Mouse (Mus musculus) hindbrain, embryonic 10.5 days (tissue): ENCODE measurements around the gene Mrtfa. TPM values are rescaled to one million over a fixed set of nuclear protein-coding genes. Genes with fewer than 3 reads are reported as not detected.

Source experiments
- DNase-seq: peaks from one replicate; pipeline ENCODE4 v3.0.0-alpha.2; 2017; ENCODE audit warnings: low spot score
- H3K27ac ChIP-seq: fragments of 300-500 bp; sonication (generic); 2 replicates; pipeline ENCODE4 v1.5.1; 2016; ENCODE audit warnings: mild to moderate bottlenecking, moderate library complexity
- H3K27me3 ChIP-seq: fragments of 300-500 bp; sonication (generic); 2 replicates; pipeline ENCODE4 v1.6.1; 2016; ENCODE audit warnings: mild to moderate bottlenecking; ENCODE audit not compliant: poor library complexity, insufficient read depth, severe bottlenecking
- H3K36me3 ChIP-seq: fragments of 300-500 bp; sonication (generic); 2 replicates; pipeline ENCODE4 v1.6.1; 2016; ENCODE audit warnings: mild to moderate bottlenecking, moderate library complexity
- H3K4me1 ChIP-seq: fragments of 300-500 bp; sonication (generic); replicated peaks from 2 replicates; pipeline ENCODE4 v1.6.1; 2016; ENCODE audit warnings: mild to moderate bottlenecking
- H3K4me3 ChIP-seq: fragments of 300-500 bp; sonication (generic); 2 replicates; pipeline ENCODE4 v1.5.1; 2016; ENCODE audit warnings: mild to moderate bottlenecking, moderate library complexity
- H3K9me3 ChIP-seq: fragments of 300-500 bp; sonication (generic); 2 replicates; pipeline ENCODE4 v1.6.1; 2016; ENCODE audit warnings: mild to moderate bottlenecking, moderate library complexity
- WGBS: fragments of 180-500 bp; shearing (Covaris S2); methylation state at CpG from one replicate; pipeline ENCODE4 v1.1.7; 2016; 5-methylcytosine and 5-hydroxymethylcytosine counted together
- polyA plus RNA-seq: library from polyadenylated mRNA; unstranded; fragments of >200 nt; fragmentation: Nextera tagmentation; extraction: Ambion mirVana; gene quantifications from 2 replicates; pipeline ENCODE4 v1.2.1, GENCODE M21; 2016

The Mrtfa gene
- polyA plus RNA-seq, 1 experiment from 2014 or later: 31.3 TPM

GRCm38 (mm10) chr15:81023842-81024241 is 166.7 kb downstream of the Mrtfa start:
- Histone ChIP-seq H3K36me3 (peaks cover 39% of the 10 kb centered on the region), H3K4me3 (no peak overlapping the region)
- WGBS: 93% methylated on average over 9 of the region's 9 CpGs

GRCm38 (mm10) chr15:81022437-81022836 is 168.1 kb downstream of the Mrtfa start:
- WGBS: 91% methylated on average over 7 of the region's 7 CpGs
- Histone ChIP-seq H3K36me3 (peaks cover 53% of the 10 kb centered on the region), H3K4me1 (peaks cover 11% of the 10 kb centered on the region; the same call in 1 of the 2 replicates), H3K27me3 (no peaks in the 10 kb centered on the region), H3K27ac (no peak overlapping the region), H3K9me3 (no peaks in the 10 kb centered on the region), H3K4me3 (no peak overlapping the region)
- no peak for DNase-seq

More at GRCm38 (mm10) chr15:81023842-81024241, 166.7 kb downstream of the Mrtfa start:
- no peaks in the 10 kb centered on the region for H3K27me3 ChIP-seq
- peaks cover 17% of the 10 kb centered on the region for H3K4me1 ChIP-seq
- no peaks in the 10 kb centered on the region for H3K9me3 ChIP-seq
- no peak overlapping the region for H3K27ac ChIP-seq
- no peak for DNase-seq

GRCm38 (mm10) chr15:81021377-81021776 is 169.2 kb downstream of the Mrtfa start:
- Histone ChIP-seq H3K4me1 (peaks cover under 1% of the 10 kb centered on the region; the same call in 1 of the 2 replicates), H3K27ac (no peak overlapping the region), H3K27me3 (no peaks in the 10 kb centered on the region), H3K9me3 (no peaks in the 10 kb centered on the region), H3K4me3 (no peak overlapping the region), H3K36me3 (peaks cover 64% of the 10 kb centered on the region)
- DNase-seq: no peak
- WGBS: 89% methylated on average over 6 of the region's 6 CpGs

- H3K4me1 ChIP-seq: no peaks in the 10 kb centered on the region
- no peaks in the 10 kb centered on the region for H3K27me3 ChIP-seq
- no peak for DNase-seq
- WGBS: 93% methylated on average over 7 of the region's 7 CpGs
- H3K4me3 ChIP-seq: no peak overlapping the region
- H3K27ac ChIP-seq: no peak overlapping the region
- no peaks in the 10 kb centered on the region for H3K9me3 ChIP-seq
- peaks cover 100% of the 10 kb centered on the region for H3K36me3 ChIP-seq
Measured at GRCm38 (mm10) chr15:81017308-81017707, 173.2 kb downstream of the Mrtfa start.

- H3K9me3 ChIP-seq: no peaks in the 10 kb centered on the region
- peaks cover 100% of the 10 kb centered on the region for H3K36me3 ChIP-seq
- no peak for DNase-seq
- H3K4me3 ChIP-seq: no peak overlapping the region
- no peaks in the 10 kb centered on the region for H3K4me1 ChIP-seq
- WGBS: 89% methylated on average over 10 of the region's 10 CpGs
- no peak overlapping the region for H3K27ac ChIP-seq
- no peaks in the 10 kb centered on the region for H3K27me3 ChIP-seq
Measured at GRCm38 (mm10) chr15:81016488-81016887, 174.1 kb downstream of the Mrtfa start.

- peaks cover 100% of the 10 kb centered on the region for H3K36me3 ChIP-seq
Measured at GRCm38 (mm10) chr15:81015068-81015744, 175.4 kb downstream of the Mrtfa start.

GRCm38 (mm10) chr15:81013186-81013585 is 177.4 kb downstream of the Mrtfa start:
- no peak for DNase-seq
- Histone ChIP-seq H3K4me1 (no peaks in the 10 kb centered on the region), H3K36me3 (peaks cover 100% of the 10 kb centered on the region), H3K9me3 (no peaks in the 10 kb centered on the region), H3K4me3 (no peak overlapping the region), H3K27ac (no peak overlapping the region), H3K27me3 (no peaks in the 10 kb centered on the region)
- WGBS: 79% methylated on average over 7 of the region's 7 CpGs

More at GRCm38 (mm10) chr15:81015068-81015744, 175.4 kb downstream of the Mrtfa start:
- no peak for DNase-seq
- no peak overlapping the region for H3K27ac ChIP-seq
- no peak overlapping the region for H3K4me3 ChIP-seq
- no peaks in the 10 kb centered on the region for H3K27me3 ChIP-seq
- no peaks in the 10 kb centered on the region for H3K9me3 ChIP-seq
- WGBS: 87% methylated on average over 5 of the region's 5 CpGs
- no peaks in the 10 kb centered on the region for H3K4me1 ChIP-seq

- no peak for DNase-seq
- H3K4me1 ChIP-seq: no peaks in the 10 kb centered on the region
- no peak overlapping the region for H3K4me3 ChIP-seq
- no peaks in the 10 kb centered on the region for H3K9me3 ChIP-seq
- H3K36me3 ChIP-seq: peaks cover 100% of the 10 kb centered on the region
- no peak overlapping the region for H3K27ac ChIP-seq
- no peaks in the 10 kb centered on the region for H3K27me3 ChIP-seq
- WGBS: 89% methylated on average over 4 of the region's 4 CpGs
Measured at GRCm38 (mm10) chr15:81012359-81012758, 178.2 kb downstream of the Mrtfa start.

GRCm38 (mm10) chr15:81011523-81011922 is 179.0 kb downstream of the Mrtfa start:
- Histone ChIP-seq H3K4me3 (no peak overlapping the region), H3K4me1 (no peaks in the 10 kb centered on the region), H3K27me3 (no peaks in the 10 kb centered on the region), H3K9me3 (no peaks in the 10 kb centered on the region), H3K36me3 (peaks cover 100% of the 10 kb centered on the region), H3K27ac (no peak overlapping the region)
- 79% methylated on average over 3 of the region's 3 CpGs for WGBS
- no peak for DNase-seq

- 87% methylated on average over 7 of the region's 7 CpGs for whole genome bisulfite sequencing
Measured at GRCm38 (mm10) chr15:81010114-81010513, 180.4 kb downstream of the Mrtfa start.

GRCm38 (mm10) chr15:81008689-81009123 is 181.9 kb downstream of the Mrtfa start:
- H3K27me3 ChIP-seq: no peaks in the 10 kb centered on the region
- H3K4me3 ChIP-seq: no peak overlapping the region
- H3K36me3 ChIP-seq: peaks cover 83% of the 10 kb centered on the region
- DNase-seq: no peak
- H3K9me3 ChIP-seq: no peaks in the 10 kb centered on the region
- no peak overlapping the region for H3K27ac ChIP-seq
- 62% methylated on average over 10 of the region's 10 CpGs for WGBS
- H3K4me1 ChIP-seq: no peaks in the 10 kb centered on the region

More at GRCm38 (mm10) chr15:81010114-81010513, 180.4 kb downstream of the Mrtfa start:
- DNase-seq: no peak
- Histone ChIP-seq H3K4me1 (no peaks in the 10 kb centered on the region), H3K27ac (no peak overlapping the region), H3K36me3 (peaks cover 94% of the 10 kb centered on the region), H3K4me3 (no peak overlapping the region), H3K9me3 (no peaks in the 10 kb centered on the region), H3K27me3 (no peaks in the 10 kb centered on the region)

GRCm38 (mm10) chr15:81007905-81008304 is 182.7 kb downstream of the Mrtfa start:
- H3K27ac ChIP-seq: no peak overlapping the region
- H3K4me3 ChIP-seq: no peak overlapping the region
- H3K36me3 ChIP-seq: peaks cover 82% of the 10 kb centered on the region
- no peaks in the 10 kb centered on the region for H3K4me1 ChIP-seq
- H3K27me3 ChIP-seq: no peaks in the 10 kb centered on the region
- 88% methylated on average over 8 of the region's 8 CpGs for WGBS
- no peaks in the 10 kb centered on the region for H3K9me3 ChIP-seq
- no peak for DNase-seq

- peaks cover 80% of the 10 kb centered on the region for H3K36me3 ChIP-seq
- no peaks in the 10 kb centered on the region for H3K27me3 ChIP-seq
- no peaks in the 10 kb centered on the region for H3K9me3 ChIP-seq
- no peak overlapping the region for H3K27ac ChIP-seq
- H3K4me1 ChIP-seq: no peaks in the 10 kb centered on the region
- WGBS: 94% methylated on average over 9 of the region's 9 CpGs
- no peak overlapping the region for H3K4me3 ChIP-seq
- DNase-seq: no peak
Measured at GRCm38 (mm10) chr15:81007339-81007738, 183.2 kb downstream of the Mrtfa start.
